Mouse (Mus musculus) stomach, postnatal 0 days (tissue): Measurements from ENCODE around the gene Zfp978. TPM values are rescaled to one million over a fixed set of nuclear protein-coding genes. Genes with fewer than 3 reads are reported as not detected.
"Not testable (repeated sequence)": the region's sequence is repeated elsewhere in the genome, so short reads cannot be mapped to it uniquely, and the experiment has no call there.

Experiments used
- ATAC-seq: fragments of 200-750 bp; cut with Nextera tagmentation; 2 replicates; pipeline ENCODE4 v1.8.0; 2017; ENCODE audit not compliant: low FRiP score, low TSS enrichment
- DNase-seq: peaks from one replicate; pipeline ENCODE4 v3.0.0-alpha.2; 2016; ENCODE audit warnings: low spot score
- H3K27ac ChIP-seq: fragments of 300-500 bp; sonication (generic); replicated peaks from 2 replicates; pipeline ENCODE4 v1.5.1; 2014; ENCODE audit warnings: mild to moderate bottlenecking, control low read depth
- H3K27me3 ChIP-seq: fragments of 300-500 bp; sonication (generic); 2 replicates; pipeline ENCODE4 v1.6.1; 2014; ENCODE audit warnings: low read length; ENCODE audit not compliant: control insufficient read depth, insufficient read depth
- H3K36me3 ChIP-seq: fragments of 300-500 bp; sonication (generic); 2 replicates; pipeline ENCODE4 v1.6.1; 2014; ENCODE audit warnings: low read length, mixed read lengths; ENCODE audit not compliant: control insufficient read depth, insufficient read depth
- H3K4me1 ChIP-seq: fragments of 300-500 bp; sonication (generic); replicated peaks from 2 replicates; pipeline ENCODE4 v1.6.1; 2014; ENCODE audit warnings: antibody characterized with exemption; ENCODE audit not compliant: control insufficient read depth, insufficient read depth
- H3K4me2 ChIP-seq: fragments of 300-500 bp; sonication (generic); replicated peaks from 2 replicates; pipeline ENCODE4 v1.6.1; 2014; ENCODE audit warnings: low read depth, mild to moderate bottlenecking, control low read depth, moderate library complexity
- H3K4me3 ChIP-seq: fragments of 300-500 bp; sonication (generic); 2 replicates; pipeline ENCODE4 v1.5.1; 2014; ENCODE audit warnings: low read depth, low read length, control low read depth
- H3K9ac ChIP-seq: fragments of 300-500 bp; sonication (generic); 2 replicates; pipeline ENCODE4 v1.6.1; 2014; ENCODE audit warnings: mild to moderate bottlenecking, low read length, control low read depth, mixed read lengths
- H3K9me3 ChIP-seq: fragments of 300-500 bp; sonication (generic); 2 replicates; pipeline ENCODE4 v1.6.1; 2016; ENCODE audit warnings: low read length; ENCODE audit not compliant: control insufficient read depth
- CTCF ChIP-seq: IDR thresholded peaks from 2 replicates; pipeline ENCODE4 v1.5.1; 2016; ENCODE audit warnings: antibody characterized with exemption, low read depth, mild to moderate bottlenecking, moderate library complexity
- EP300 ChIP-seq: optimal IDR thresholded peaks from 2 replicates; pipeline ENCODE3; 2016; ENCODE audit warnings: antibody characterized with exemption
- WGBS: fragments of 180-500 bp; shearing (Covaris S2); extraction: QIAGEN DNeasy Blood & Tissue Kit; methylation state at CpG from one replicate; pipeline ENCODE4 v1.1.7; 2014; 5-methylcytosine and 5-hydroxymethylcytosine counted together
- polyA plus RNA-seq: library from polyadenylated mRNA; unstranded; fragments of >200 nt; fragmentation: Nextera tagmentation; extraction: Ambion mirVana; gene quantifications from 2 replicates; pipeline ENCODE4 v1.2.1, GENCODE M21; 2015

Zfp978 gene
- polyA plus RNA-seq, 1 experiment from 2014 or later, result not detected

DNA sequence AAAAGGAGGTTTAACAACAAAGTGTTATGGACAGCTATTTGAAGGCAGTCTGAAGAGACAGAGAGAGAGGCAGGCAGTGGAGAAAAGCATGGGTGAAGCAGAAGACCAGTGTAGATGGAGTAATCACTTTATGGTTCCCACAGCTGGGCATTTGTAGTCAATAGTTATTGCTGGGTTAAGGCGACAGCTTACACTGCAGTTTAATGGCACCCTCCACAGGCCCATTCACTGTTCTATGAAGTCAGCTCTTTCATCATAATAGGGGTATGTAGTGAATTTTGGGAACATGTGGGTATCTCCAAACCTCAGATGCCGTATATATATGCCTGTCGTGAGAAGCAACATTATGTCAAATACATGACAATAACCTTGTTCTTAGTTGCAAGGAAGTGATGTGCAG, 59.7 kb downstream of the Zfp978 start:
- Histone ChIP-seq H3K9me3 (peaks cover 28% of the 10 kb centered on the region), H3K9ac (no peak overlapping the region), H3K27ac (no peak overlapping the region), H3K36me3 (no peaks in the 10 kb centered on the region), H3K4me2 (no peak overlapping the region), H3K4me1 (no peaks in the 10 kb centered on the region), H3K4me3 (no peak overlapping the region), H3K27me3 (no peaks in the 10 kb centered on the region)
- no peak for TF ChIP-seq CTCF
- TF ChIP-seq EP300, result no peak
- WGBS, result 72% methylated on average over 3 of the region's 3 CpGs
- DNase-seq (no peak), ATAC-seq (no peak)

GRCm38 (mm10) chr4:147421316-147421715, 60.2 kb downstream of the Zfp978 start:
- not testable (repeated sequence) for H3K9ac ChIP-seq, H3K36me3 ChIP-seq, ATAC-seq, H3K4me1 ChIP-seq, H3K27me3 ChIP-seq, H3K27ac ChIP-seq, H3K4me3 ChIP-seq, H3K4me2 ChIP-seq, DNase-seq
- H3K9me3 ChIP-seq, result peaks cover 29% of the 10 kb centered on the region
- 31% methylated on average over 1 of the region's 1 CpGs for WGBS

GRCm38 (mm10) chr4:147423140-147423539, 62.0 kb downstream of the Zfp978 start:
- 46% methylated on average over 3 of the region's 3 CpGs for WGBS
- peak; percentile 21; the same call in 1 of the 2 replicates for ATAC-seq

DNA sequence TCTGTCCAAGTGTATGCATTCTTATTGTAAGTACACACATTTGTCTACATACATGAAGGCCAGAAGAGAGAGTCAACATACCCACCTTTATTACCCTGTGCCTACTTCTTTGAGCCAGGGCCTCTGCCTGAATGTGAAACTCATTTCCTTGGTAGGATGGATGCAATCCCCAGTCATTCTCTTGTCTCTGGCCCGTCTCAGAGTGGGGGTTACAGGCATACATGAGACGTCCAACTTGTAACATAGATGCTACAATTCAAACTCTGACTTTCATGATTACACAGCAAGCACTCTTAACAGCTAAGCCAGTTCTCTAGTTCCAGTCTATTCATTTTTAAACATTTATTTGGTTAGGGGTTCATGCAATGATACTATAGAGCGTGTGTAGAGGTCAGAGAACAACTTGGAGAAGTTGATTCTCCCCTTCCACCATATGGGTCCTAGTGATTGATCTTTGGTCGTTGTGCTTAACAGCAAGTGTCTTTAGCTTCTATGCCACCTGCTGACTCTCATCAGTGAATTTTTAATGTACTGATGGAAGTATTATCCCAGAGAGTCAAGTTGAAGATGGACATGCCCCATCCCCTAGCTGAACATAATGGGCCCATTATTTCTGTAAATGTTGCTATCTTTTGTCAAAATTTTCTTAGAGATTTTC, 62.7 kb downstream of the Zfp978 start:
- ATAC-seq (peak; percentile 5; the same call in 1 of the 2 replicates), DNase-seq (no peak)
- Histone ChIP-seq H3K9ac (no peak overlapping the region), H3K27ac (no peak overlapping the region), H3K36me3 (no peaks in the 10 kb centered on the region), H3K27me3 (no peaks in the 10 kb centered on the region), H3K4me3 (no peak overlapping the region), H3K4me2 (no peak overlapping the region), H3K9me3 (peaks cover 22% of the 10 kb centered on the region), H3K4me1 (no peaks in the 10 kb centered on the region)
- WGBS, result 59% methylated on average over 4 of the region's 4 CpGs
- no peak for TF ChIP-seq EP300
- no peak for TF ChIP-seq CTCF

More at GRCm38 (mm10) chr4:147423140-147423539, 62.0 kb downstream of the Zfp978 start:
- no peaks in the 10 kb centered on the region for H3K4me1 ChIP-seq
- H3K36me3 ChIP-seq, result no peaks in the 10 kb centered on the region
- H3K4me2 ChIP-seq, result no peak overlapping the region
- H3K4me3 ChIP-seq, result no peak overlapping the region
- no peak overlapping the region for H3K27ac ChIP-seq
- DNase-seq, result no peak
- peaks cover 23% of the 10 kb centered on the region for H3K9me3 ChIP-seq
- H3K27me3 ChIP-seq, result no peaks in the 10 kb centered on the region
- H3K9ac ChIP-seq, result no peak overlapping the region
- TF ChIP-seq EP300 (no peak), CTCF (no peak)

- not testable (repeated sequence) for H3K27ac ChIP-seq, ATAC-seq, H3K9ac ChIP-seq, H3K27me3 ChIP-seq, H3K36me3 ChIP-seq, H3K4me2 ChIP-seq, H3K4me1 ChIP-seq, DNase-seq, H3K4me3 ChIP-seq
- peaks cover 22% of the 10 kb centered on the region for H3K9me3 ChIP-seq
- 49% methylated on average over 3 of the region's 3 CpGs for WGBS
These were observed 63.3 kb downstream of the Zfp978 start for GRCm38 (mm10) chr4:147424404-147424803.

DNA sequence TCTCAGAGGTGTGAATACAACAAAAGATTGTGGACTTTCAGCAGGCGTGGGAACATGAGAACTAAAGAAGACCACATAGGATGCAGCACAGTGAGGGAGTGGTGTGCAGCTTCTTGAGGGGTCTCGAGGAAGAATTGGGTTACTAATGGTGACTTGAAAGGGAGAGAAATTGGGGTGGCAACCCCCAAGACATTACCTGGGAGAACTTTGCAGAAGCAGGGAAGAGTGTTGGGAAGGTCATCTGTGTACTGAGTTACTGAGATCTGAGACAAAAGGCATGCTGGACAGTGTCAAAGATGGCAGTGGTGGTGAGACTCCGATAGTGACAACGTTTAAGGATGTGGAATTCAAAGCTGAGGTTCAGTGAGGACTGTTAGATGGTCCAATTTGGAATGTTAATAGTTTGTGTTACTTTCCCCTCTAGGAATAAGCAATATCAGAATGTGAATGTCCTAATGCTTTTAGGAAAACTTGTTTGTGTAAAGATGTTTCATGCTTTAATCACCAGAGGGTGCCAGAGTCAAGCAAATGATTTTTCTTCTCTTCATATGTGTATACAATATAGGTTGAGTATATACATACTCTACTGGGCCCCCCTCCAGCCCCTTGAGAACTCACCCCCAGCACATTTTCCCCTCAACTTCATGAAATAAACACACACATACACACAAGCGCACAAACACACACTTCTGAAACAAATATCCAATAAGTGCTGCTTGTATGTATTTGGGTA, 64.7 kb downstream of the Zfp978 start:
- TF ChIP-seq CTCF, result peak; percentile 62

More for the DNA sequence above, 64.7 kb downstream of the Zfp978 start:
- not testable (repeated sequence) for DNase-seq, ATAC-seq, H3K9ac ChIP-seq, H3K4me3 ChIP-seq, H3K4me1 ChIP-seq, H3K4me2 ChIP-seq, H3K36me3 ChIP-seq, H3K27ac ChIP-seq, H3K27me3 ChIP-seq
- 49% methylated on average over 5 of the region's 5 CpGs for WGBS
- H3K9me3 ChIP-seq, result peaks cover 24% of the 10 kb centered on the region; the same call in 1 of the 2 replicates
